Mouse (Mus musculus): ENCODE results near the gene Gsn. TPM values are rescaled to one million over a fixed set of nuclear protein-coding genes. Genes with fewer than 3 reads are reported as not detected.

Gene Gsn
- 362 and 480 TPM in 2 replicates for polyA plus RNA-seq (2015; fragmentation: Nextera tagmentation; extraction: Ambion mirVana)

GRCm38 (mm10) chr2:35255885-35256833 lies at the start of gene Gsn:
Gene Gsn, plus strand, starts transcription at chr2:35256380.

DNA sequence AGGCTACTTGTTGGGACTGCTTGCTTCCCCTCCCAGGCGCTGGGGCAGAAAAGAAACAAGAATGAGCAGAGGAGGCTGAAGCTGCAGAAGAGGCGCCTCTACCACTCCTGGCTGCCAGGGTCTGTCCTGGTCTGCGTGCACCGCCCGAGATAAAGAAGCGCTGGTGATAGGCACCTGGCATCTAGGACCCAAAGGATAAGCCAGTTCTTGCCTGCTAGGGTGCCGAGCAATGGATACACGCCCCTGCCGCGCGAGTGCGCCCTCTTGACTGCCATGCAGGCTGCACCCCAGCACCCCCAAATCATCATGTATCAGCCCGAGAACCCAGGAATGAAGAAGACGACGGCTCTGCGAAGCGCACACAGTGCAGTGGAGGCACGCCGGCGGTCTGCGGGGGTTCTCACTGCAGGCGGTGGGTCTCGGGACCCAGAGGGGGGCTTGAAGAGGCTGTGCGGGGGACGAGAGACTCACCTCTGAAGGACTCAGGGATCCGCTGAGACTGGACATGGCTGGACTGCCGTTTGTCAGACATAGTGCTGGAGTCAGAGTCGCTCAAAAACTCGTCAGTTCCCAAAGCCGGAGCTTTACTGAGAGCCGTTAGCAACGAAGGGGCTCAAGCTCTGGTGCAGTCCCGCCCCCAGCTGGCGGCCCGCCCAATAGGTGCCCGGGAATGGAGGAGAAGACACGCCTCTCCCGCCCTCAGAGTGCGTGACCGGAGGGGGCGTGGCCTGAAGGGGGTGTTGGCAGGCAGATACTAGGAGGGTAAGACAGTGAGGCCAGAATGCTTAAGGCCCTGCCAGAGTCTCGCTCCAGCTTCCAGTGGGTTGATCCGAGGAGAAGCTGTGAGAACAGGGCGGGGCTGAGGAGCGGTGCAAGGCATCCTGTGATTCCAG lies 80.5 kb downstream of the Gsn start, which contains the start of gene Stom:
TSS of gene Stom (minus strand) at position 589 of the 893 bp plus-strand sequence.

Other genes with a start within 250 kb of the Gsn start
- 0.22 and 0.27 TPM in 2 replicates for gene Hc, start 194.9 kb upstream of the Gsn start, polyA plus RNA-seq (2015; fragmentation: Nextera tagmentation; extraction: Ambion mirVana)
- gene AI182371, start 154.8 kb upstream of the Gsn start, polyA plus RNA-seq (2015; fragmentation: Nextera tagmentation; extraction: Ambion mirVana), result 0.08 and 0.35 TPM in 2 replicates
- 8.2 and 8.6 TPM in 2 replicates for gene Cntrl, start 146.9 kb upstream of the Gsn start, polyA plus RNA-seq (2015; fragmentation: Nextera tagmentation; extraction: Ambion mirVana)
- gene Rab14, start 55.3 kb upstream of the Gsn start, polyA plus RNA-seq (2015; fragmentation: Nextera tagmentation; extraction: Ambion mirVana), result 288 and 313 TPM in 2 replicates
- gene Stom, start 80.6 kb downstream of the Gsn start, polyA plus RNA-seq (2015; fragmentation: Nextera tagmentation; extraction: Ambion mirVana), result 45.2 and 56.0 TPM in 2 replicates
- not detected in 2 replicates for gene 4930568D16Rik, start 111.3 kb downstream of the Gsn start, polyA plus RNA-seq (2015; fragmentation: Nextera tagmentation; extraction: Ambion mirVana)
- not detected in 2 replicates for gene 4930402F06Rik, start 140.8 kb downstream of the Gsn start, polyA plus RNA-seq (2015; fragmentation: Nextera tagmentation; extraction: Ambion mirVana)
- gene Ggta1, start 206.9 kb downstream of the Gsn start, polyA plus RNA-seq (2015; fragmentation: Nextera tagmentation; extraction: Ambion mirVana), result 17.9 and 19.9 TPM in 2 replicates

Data from skeletal muscle tissue, postnatal 0 days (tissue).